Mouse (Mus musculus): Measurements from ENCODE around the gene Cdh13.

DNA sequence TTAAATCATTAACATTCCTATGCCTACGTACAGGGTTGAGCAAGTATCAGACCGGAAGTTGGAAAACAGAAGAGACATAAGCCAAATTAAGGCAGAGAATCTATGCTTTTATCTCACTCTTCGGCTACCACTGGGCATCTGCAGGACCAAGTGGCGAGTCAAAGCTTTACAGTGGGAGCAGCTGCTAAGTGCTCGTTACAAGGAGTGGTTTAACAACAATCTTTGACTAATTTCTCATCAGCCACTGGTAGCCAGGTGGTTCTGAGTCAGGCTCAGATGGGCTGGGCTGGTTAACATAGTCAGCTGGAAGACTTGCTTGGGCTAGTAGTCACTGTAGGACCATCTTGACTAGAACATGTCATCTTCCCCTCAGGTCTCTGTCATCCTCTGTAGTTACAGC lies 34.2 kb upstream of the Cdh13 start:
- TF ChIP-seq EP300 (IDR thresholded peaks at IDR 0.05; ENCODE audit: low read depth), result no peak
- no peak for TF ChIP-seq CTCF (IDR thresholded peaks at IDR 0.05; ENCODE audit: low read depth)

Data from liver, postnatal 0 days (tissue).